Mouse (Mus musculus): Measurements from ENCODE around the gene Edrf1.

Edrf1 gene

GRCm38 (mm10) chr7:133637361-133638305 is at the start of gene Edrf1:
TSS of gene Edrf1 (plus strand) at chr7:133637543.
- peak; percentile 98 to 100 for DNase-seq

GRCm38 (mm10) chr7:133591750-133592149 is 45.6 kb upstream of the Edrf1 start:
- no peak for DNase-seq

- DNase-seq: no peak
Measured at GRCm38 (mm10) chr7:133600558-133600957, 36.8 kb upstream of the Edrf1 start.

- DNase-seq: no peak
Measured at GRCm38 (mm10) chr7:133602058-133602457, 35.3 kb upstream of the Edrf1 start, which contains the start of gene Tex36. TSS of gene Tex36 (minus strand) at chr7:133602158.

GRCm38 (mm10) chr7:133603156-133603555 is 34.2 kb upstream of the Edrf1 start:
- peak; percentile 21 to 57 for DNase-seq

GRCm38 (mm10) chr7:133604427-133605081 is 32.8 kb upstream of the Edrf1 start:
- DNase-seq: no peak

GRCm38 (mm10) chr7:133607331-133607730 is 30.0 kb upstream of the Edrf1 start:
- DNase-seq: no peak

GRCm38 (mm10) chr7:133607883-133608575 is 29.3 kb upstream of the Edrf1 start:
- no peak for DNase-seq

- no peak for DNase-seq
Measured at GRCm38 (mm10) chr7:133608631-133609340, 28.6 kb upstream of the Edrf1 start.

GRCm38 (mm10) chr7:133609585-133609984 is 27.8 kb upstream of the Edrf1 start:
- DNase-seq: no peak

GRCm38 (mm10) chr7:133612981-133613380 is 24.4 kb upstream of the Edrf1 start:
- no peak for DNase-seq

- peak in 1 of 2 experiments; percentile 25 for DNase-seq
Measured at GRCm38 (mm10) chr7:133620721-133621120, 16.6 kb upstream of the Edrf1 start.

GRCm38 (mm10) chr7:133623226-133623625 is 14.1 kb upstream of the Edrf1 start:
- DNase-seq: no peak

- no peak for DNase-seq
Measured at GRCm38 (mm10) chr7:133627184-133627936, 10.0 kb upstream of the Edrf1 start.

- DNase-seq: no peak
Measured at GRCm38 (mm10) chr7:133630821-133631220, 6.5 kb upstream of the Edrf1 start.

- peak; percentile 64 to 82 for DNase-seq
Measured at GRCm38 (mm10) chr7:133632476-133632875, 4.9 kb upstream of the Edrf1 start.

- DNase-seq: no peak
Measured at GRCm38 (mm10) chr7:133634932-133635650, 2.3 kb upstream of the Edrf1 start.

- peak; percentile 92 to 95 for DNase-seq
Measured at GRCm38 (mm10) chr7:133636738-133637352, 498 bp upstream of the Edrf1 start.

- peak; percentile 31 to 75 for DNase-seq
Measured at GRCm38 (mm10) chr7:133638306-133638705, 963 bp downstream of the Edrf1 start.

GRCm38 (mm10) chr7:133638821-133639220 is 1.5 kb downstream of the Edrf1 start:
- no peak for DNase-seq

- no peak for DNase-seq
Measured at GRCm38 (mm10) chr7:133645716-133646115, 8.4 kb downstream of the Edrf1 start.

All from kidney, postnatal 25 days (tissue).